Mouse (Mus musculus): ENCODE measurements around the gene Ttyh3.

DNA sequence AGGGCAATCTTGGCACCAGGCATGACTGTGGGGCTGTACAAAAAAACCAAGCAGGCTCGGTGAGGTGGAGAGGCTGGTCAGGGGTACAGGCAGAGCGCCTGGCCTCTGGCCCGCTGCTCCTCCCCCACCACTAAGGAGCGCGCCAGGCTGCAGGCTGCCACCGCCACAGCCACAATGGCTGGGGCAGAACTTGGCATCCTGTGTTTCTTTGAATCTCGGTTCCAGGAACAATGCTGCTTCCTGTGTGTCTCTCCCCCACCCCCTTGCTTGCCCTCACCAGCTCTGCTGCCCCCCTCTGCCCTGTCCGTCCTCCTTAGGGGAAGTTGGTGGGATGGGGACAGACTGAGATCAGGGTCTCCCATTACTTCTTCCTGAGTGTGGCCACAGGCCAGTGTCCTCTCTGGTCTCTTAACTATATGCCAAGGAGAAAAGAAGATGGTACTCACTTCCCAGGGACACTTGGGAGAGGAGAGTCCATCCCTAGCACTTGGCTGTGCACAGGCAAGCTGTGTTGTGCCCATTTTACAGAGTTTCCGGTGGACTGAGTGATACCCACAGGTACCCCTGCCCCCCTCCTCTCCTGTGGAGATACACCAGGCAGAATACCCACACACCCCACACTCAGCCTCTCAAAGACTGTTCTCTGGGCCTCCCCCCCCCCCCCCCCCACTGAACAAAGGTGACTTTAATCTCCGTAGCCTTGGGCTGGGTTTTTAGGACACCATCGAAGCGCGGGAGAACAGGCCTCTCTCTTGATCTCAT lies 39.1 kb downstream of the Ttyh3 start:
- TF ChIP-seq CTCF (IDR thresholded peaks at IDR 0.05; ENCODE audit: low read depth, low read length) (no peak), POLR2AphosphoS5 (IDR thresholded peaks at IDR 0.05; ENCODE audit: insufficient replicate concordance, low read depth, low read length) (no peak), GATA1 (IDR thresholded peaks at IDR 0.05; ENCODE audit: borderline replicate concordance, low read length) (no peak), TAL1 (conservative IDR thresholded peaks at IDR 0.05; ENCODE audit: low read depth, low read length) (no peak)
